Mouse (Mus musculus) olfactory bulb, adult 2 months (tissue): ENCODE results near the gene 9930111J21Rik2.
"Not testable (repeated sequence)": the region's sequence is repeated elsewhere in the genome, so short reads cannot be mapped to it uniquely, and the experiment has no call there.

ENCODE experiments used
- CTCF ChIP-seq: fragments of 200-500 bp; IDR thresholded peaks from 2 replicates; pipeline ENCODE4 v1.5.1; 2012; ENCODE audit warnings: low read depth, mild to moderate bottlenecking, low read length, moderate library complexity; ENCODE audit not compliant: insufficient read depth
- POLR2A ChIP-seq: fragments of 200-500 bp; IDR thresholded peaks from 2 replicates; pipeline ENCODE4 v1.6.1; 2012; ENCODE audit warnings: mild to moderate bottlenecking, low read depth, low read length, moderate library complexity; ENCODE audit not compliant: insufficient read depth

DNA sequence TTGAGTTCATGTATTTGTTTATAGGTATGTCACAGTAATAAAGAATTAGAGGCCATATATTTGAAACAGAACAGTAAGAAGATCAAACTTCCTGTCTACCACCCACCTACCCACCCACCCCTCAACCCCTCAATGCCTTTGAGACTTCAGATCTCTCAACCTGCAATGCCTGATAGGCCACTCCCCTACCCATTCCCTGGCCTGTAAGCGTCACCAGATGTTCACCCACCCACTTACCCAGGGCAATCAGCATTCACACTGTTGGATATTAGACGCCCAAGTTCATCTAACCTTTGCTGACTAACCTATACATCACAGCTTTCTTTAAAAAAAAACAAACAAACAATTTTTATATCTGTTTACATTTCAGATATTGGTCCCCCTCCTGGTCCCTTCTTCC is 61.1 kb downstream of the 9930111J21Rik2 start:
- TF ChIP-seq CTCF, POLR2A: not testable (repeated sequence)
